Mouse (Mus musculus) bone marrow, adult 2 months (tissue): ENCODE measurements around the gene Abhd14b.

Experiments used
- CTCF ChIP-seq: fragments of 200-500 bp; IDR thresholded peaks from 2 replicates; pipeline ENCODE4 v1.5.1; 2011; ENCODE audit warnings: low read length, control low read depth; ENCODE audit not compliant: control insufficient read depth, insufficient read depth
- POLR2A ChIP-seq: fragments of 200-500 bp; IDR thresholded peaks from 2 replicates; pipeline ENCODE4 v1.6.1; 2011; ENCODE audit warnings: low read depth, mild to moderate bottlenecking, control low read depth, low read length, borderline replicate concordance; ENCODE audit not compliant: control insufficient read depth

DNA sequence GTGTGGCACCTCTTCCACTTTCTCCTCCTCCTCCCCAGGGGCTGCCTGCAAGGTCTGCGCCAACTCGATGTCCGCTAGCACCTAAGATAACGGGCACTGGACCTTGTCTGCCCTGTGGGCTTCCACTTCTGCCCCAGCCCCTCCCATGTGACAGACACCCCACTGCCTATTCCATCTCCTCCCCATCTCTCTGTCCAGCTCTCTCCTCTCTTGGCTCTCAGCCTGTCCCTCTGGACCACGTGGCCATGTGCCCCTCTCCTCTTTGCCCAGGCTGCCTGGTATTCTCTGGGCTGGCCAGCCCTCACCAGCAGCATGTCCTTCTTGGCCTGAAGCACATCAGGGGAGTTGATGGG lies 26.5 kb downstream of the Abhd14b start:
- TF ChIP-seq CTCF, result no peak
- no peak for TF ChIP-seq POLR2A
